Mouse (Mus musculus) bone marrow macrophage, adult 2 months (primary cell): Measurements from ENCODE around the gene Thoc3. TPM values are rescaled to one million over a fixed set of nuclear protein-coding genes. Genes with fewer than 3 reads are reported as not detected.

Experiments
- H3K27ac ChIP-seq: 2 replicates; pipeline ENCODE4 v1.5.1; 2012; ENCODE audit warnings: low read depth, low read length; ENCODE audit not compliant: insufficient read depth
- H3K4me1 ChIP-seq: 2 replicates; pipeline ENCODE4 v1.6.1; 2012; ENCODE audit warnings: low read length; ENCODE audit not compliant: control insufficient read depth, insufficient read depth
- H3K4me3 ChIP-seq: 2 replicates; pipeline ENCODE4 v1.5.1; 2012; ENCODE audit warnings: mild to moderate bottlenecking, low read length, moderate library complexity; ENCODE audit not compliant: insufficient read depth
- CTCF ChIP-seq: IDR thresholded peaks from 2 replicates; pipeline ENCODE4 v1.5.1; 2012; ENCODE audit warnings: low read depth, mild to moderate bottlenecking, low read length, moderate library complexity
- POLR2A ChIP-seq: IDR thresholded peaks from 2 replicates; pipeline ENCODE4 v1.6.1; 2012; ENCODE audit warnings: mild to moderate bottlenecking, low read depth, low read length, borderline replicate concordance
- polyA plus RNA-seq: library from polyadenylated mRNA; stranded (reverse); fragments of >200 nt; gene quantifications from 2 replicates; pipeline ENCODE4 v1.2.4, GENCODE M21; 2012; ENCODE audit not compliant: missing spikeins, insufficient read depth, insufficient read length

The Thoc3 gene
- polyA plus RNA-seq, 1 experiment = 18.2 TPM

GRCm38 (mm10) chr13:54446686-54447495 lies 21.8 kb downstream of the Thoc3 start:
- H3K4me1 ChIP-seq = no peaks in the 10 kb centered on the region
- no peak overlapping the region for H3K4me3 ChIP-seq
- no peak overlapping the region for H3K27ac ChIP-seq
- TF ChIP-seq CTCF = peak; percentile 74
- no peak for TF ChIP-seq POLR2A

GRCm38 (mm10) chr13:54443693-54444092 lies 25.0 kb downstream of the Thoc3 start:
- no peak for TF ChIP-seq CTCF
- no peak overlapping the region for H3K27ac ChIP-seq

GRCm38 (mm10) chr13:54439912-54440311 lies 28.7 kb downstream of the Thoc3 start:
- H3K4me3 ChIP-seq = no peak overlapping the region
- no peak for TF ChIP-seq CTCF
- no peak for TF ChIP-seq POLR2A
- H3K4me1 ChIP-seq = no peaks in the 10 kb centered on the region
- no peak overlapping the region for H3K27ac ChIP-seq

More at GRCm38 (mm10) chr13:54443693-54444092, 25.0 kb downstream of the Thoc3 start:
- Histone ChIP-seq H3K4me3 (no peak overlapping the region), H3K4me1 (no peaks in the 10 kb centered on the region)

- H3K4me1 ChIP-seq = no peaks in the 10 kb centered on the region
- no peak overlapping the region for H3K27ac ChIP-seq
- TF ChIP-seq POLR2A = no peak
- TF ChIP-seq CTCF = no peak
- H3K4me3 ChIP-seq = no peak overlapping the region
Measured at GRCm38 (mm10) chr13:54438814-54439213, 29.8 kb downstream of the Thoc3 start.

- H3K4me1 ChIP-seq = no peaks in the 10 kb centered on the region
- no peak overlapping the region for H3K4me3 ChIP-seq
- TF ChIP-seq CTCF (no peak), POLR2A (no peak)
- H3K27ac ChIP-seq = no peak overlapping the region
Measured at GRCm38 (mm10) chr13:54437083-54437482, 31.6 kb downstream of the Thoc3 start.

- no peak for TF ChIP-seq CTCF
- TF ChIP-seq POLR2A = no peak
- H3K27ac ChIP-seq = no peak overlapping the region
- H3K4me3 ChIP-seq = no peak overlapping the region
- H3K4me1 ChIP-seq = no peaks in the 10 kb centered on the region
Measured at GRCm38 (mm10) chr13:54436666-54437065, 32.0 kb downstream of the Thoc3 start.

- TF ChIP-seq CTCF (no peak), POLR2A (no peak)
- Histone ChIP-seq H3K27ac (no peak overlapping the region), H3K4me1 (no peaks in the 10 kb centered on the region), H3K4me3 (no peak overlapping the region)
Measured at GRCm38 (mm10) chr13:54431161-54431560, 37.5 kb downstream of the Thoc3 start.

- no peak overlapping the region for H3K4me3 ChIP-seq
- no peaks in the 10 kb centered on the region for H3K4me1 ChIP-seq
- H3K27ac ChIP-seq = no peak overlapping the region
- TF ChIP-seq POLR2A (no peak), CTCF (no peak)
Measured at GRCm38 (mm10) chr13:54430051-54430450, 38.6 kb downstream of the Thoc3 start.

GRCm38 (mm10) chr13:54428771-54429170 lies 39.9 kb downstream of the Thoc3 start:
- no peak overlapping the region for H3K4me3 ChIP-seq
- no peak overlapping the region for H3K27ac ChIP-seq
- no peaks in the 10 kb centered on the region for H3K4me1 ChIP-seq
- TF ChIP-seq POLR2A (no peak), CTCF (no peak)

- H3K4me3 ChIP-seq = no peak overlapping the region
- H3K27ac ChIP-seq = no peak overlapping the region
- no peak for TF ChIP-seq CTCF
- no peak for TF ChIP-seq POLR2A
- H3K4me1 ChIP-seq = no peaks in the 10 kb centered on the region
Measured at GRCm38 (mm10) chr13:54426781-54427655, 41.6 kb downstream of the Thoc3 start.
